Mouse (Mus musculus): ENCODE data around the gene Fam90a1a. TPM values are rescaled to one million over a fixed set of nuclear protein-coding genes. Genes with fewer than 3 reads are reported as not detected.

Fam90a1a gene
- polyA plus RNA-seq, 1 experiment from 2014 or later = not detected

- no peaks in the 10 kb centered on the region for H3K36me3 ChIP-seq (ENCODE audit: control insufficient read depth, insufficient read depth)
- WGBS = 6% methylated on average over 9 of the region's 9 CpGs
- H3K27ac ChIP-seq (ENCODE audit: low read length) = no peak overlapping the region
- H3K9me3 ChIP-seq (replicated peaks; ENCODE audit: control insufficient read depth, low read length) = no peaks in the 10 kb centered on the region
- H3K27me3 ChIP-seq (ENCODE audit: control insufficient read depth, insufficient read depth, low read length) = no peaks in the 10 kb centered on the region
- H3K4me3 ChIP-seq (ENCODE audit: low read length) = no peak overlapping the region
- H3K9ac ChIP-seq (ENCODE audit: low read length) = no peak overlapping the region
- H3K4me2 ChIP-seq (ENCODE audit: low read depth, low read length) = no peak overlapping the region
- no peak for ATAC-seq (replicated peaks; ENCODE audit: extremely low read depth, insufficient read depth, low FRiP score)
- no peaks in the 10 kb centered on the region for H3K4me1 ChIP-seq (ENCODE audit: control insufficient read depth, insufficient read depth, low read length)
Observed at GRCm38 (mm10) chr8:21955321-21955720, 3.2 kb upstream of the Fam90a1a start.

GRCm38 (mm10) chr8:21956336-21956735 is 2.2 kb upstream of the Fam90a1a start:
- Histone ChIP-seq H3K36me3 (ENCODE audit: control insufficient read depth, insufficient read depth) (no peaks in the 10 kb centered on the region), H3K27me3 (ENCODE audit: control insufficient read depth, insufficient read depth, low read length) (no peaks in the 10 kb centered on the region), H3K4me1 (ENCODE audit: control insufficient read depth, insufficient read depth, low read length) (no peaks in the 10 kb centered on the region), H3K9me3 (replicated peaks; ENCODE audit: control insufficient read depth, low read length) (no peaks in the 10 kb centered on the region), H3K9ac (ENCODE audit: low read length) (no peak overlapping the region), H3K4me2 (ENCODE audit: low read depth, low read length) (no peak overlapping the region), H3K4me3 (ENCODE audit: low read length) (no peak overlapping the region), H3K27ac (ENCODE audit: low read length) (no peak overlapping the region)
- no peak for ATAC-seq (replicated peaks; ENCODE audit: extremely low read depth, insufficient read depth, low FRiP score)
- 75% methylated on average over 3 of the region's 3 CpGs for WGBS

- ATAC-seq (replicated peaks; ENCODE audit: extremely low read depth, insufficient read depth, low FRiP score) = no peak
- H3K36me3 ChIP-seq (ENCODE audit: control insufficient read depth, insufficient read depth) = no peaks in the 10 kb centered on the region
Observed at GRCm38 (mm10) chr8:21966646-21967045, 8.1 kb downstream of the Fam90a1a start.

GRCm38 (mm10) chr8:21969475-21969874 is 11.0 kb downstream of the Fam90a1a start, which contains the start of gene Ccdc70:
Gene Ccdc70 (plus strand): TSS chr8:21969775.
- no peaks in the 10 kb centered on the region for H3K27me3 ChIP-seq (ENCODE audit: control insufficient read depth, insufficient read depth, low read length)
- no peaks in the 10 kb centered on the region for H3K9me3 ChIP-seq (replicated peaks; ENCODE audit: control insufficient read depth, low read length)
- no peak within 1 kb of the TSS for H3K9ac ChIP-seq (ENCODE audit: low read length)
- no peak for ATAC-seq (replicated peaks; ENCODE audit: extremely low read depth, insufficient read depth, low FRiP score)
- no peak within 1 kb of the TSS for H3K4me3 ChIP-seq (ENCODE audit: low read length)
- H3K4me1 ChIP-seq (ENCODE audit: control insufficient read depth, insufficient read depth, low read length) = no peaks in the 10 kb centered on the region
- H3K4me2 ChIP-seq (ENCODE audit: low read depth, low read length) = no peak within 1 kb of the TSS
- no peaks in the 10 kb centered on the region for H3K36me3 ChIP-seq (ENCODE audit: control insufficient read depth, insufficient read depth)
- WGBS = 70% methylated on average over 3 of the region's 3 CpGs
- H3K27ac ChIP-seq (ENCODE audit: low read length) = no peak within 1 kb of the TSS

More at GRCm38 (mm10) chr8:21966646-21967045, 8.1 kb downstream of the Fam90a1a start:
- Histone ChIP-seq H3K27ac (ENCODE audit: low read length) (no peak overlapping the region), H3K9me3 (replicated peaks; ENCODE audit: control insufficient read depth, low read length) (no peaks in the 10 kb centered on the region), H3K9ac (ENCODE audit: low read length) (no peak overlapping the region), H3K4me3 (ENCODE audit: low read length) (no peak overlapping the region), H3K4me2 (ENCODE audit: low read depth, low read length) (no peak overlapping the region), H3K4me1 (ENCODE audit: control insufficient read depth, insufficient read depth, low read length) (no peaks in the 10 kb centered on the region), H3K27me3 (ENCODE audit: control insufficient read depth, insufficient read depth, low read length) (no peaks in the 10 kb centered on the region)
- 74% methylated on average over 1 of the region's 1 CpGs for WGBS

- no peak for ATAC-seq (replicated peaks; ENCODE audit: extremely low read depth, insufficient read depth, low FRiP score)
- Histone ChIP-seq H3K4me2 (ENCODE audit: low read depth, low read length) (no peak overlapping the region), H3K27me3 (ENCODE audit: control insufficient read depth, insufficient read depth, low read length) (no peaks in the 10 kb centered on the region), H3K36me3 (ENCODE audit: control insufficient read depth, insufficient read depth) (no peaks in the 10 kb centered on the region), H3K4me3 (ENCODE audit: low read length) (no peak overlapping the region), H3K4me1 (ENCODE audit: control insufficient read depth, insufficient read depth, low read length) (no peaks in the 10 kb centered on the region), H3K27ac (ENCODE audit: low read length) (no peak overlapping the region), H3K9ac (ENCODE audit: low read length) (no peak overlapping the region), H3K9me3 (replicated peaks; ENCODE audit: control insufficient read depth, low read length) (no peaks in the 10 kb centered on the region)
- 62% methylated on average over 4 of the region's 4 CpGs for WGBS
Observed at GRCm38 (mm10) chr8:21978193-21978592, 19.7 kb downstream of the Fam90a1a start.

GRCm38 (mm10) chr8:21981664-21982337 is 23.3 kb downstream of the Fam90a1a start:
- H3K36me3 ChIP-seq (ENCODE audit: control insufficient read depth, insufficient read depth) = no peaks in the 10 kb centered on the region
- H3K27me3 ChIP-seq (ENCODE audit: control insufficient read depth, insufficient read depth, low read length) = no peaks in the 10 kb centered on the region
- no peak overlapping the region for H3K4me2 ChIP-seq (ENCODE audit: low read depth, low read length)
- no peak overlapping the region for H3K27ac ChIP-seq (ENCODE audit: low read length)
- no peak for ATAC-seq (replicated peaks; ENCODE audit: extremely low read depth, insufficient read depth, low FRiP score)
- H3K4me1 ChIP-seq (ENCODE audit: control insufficient read depth, insufficient read depth, low read length) = no peaks in the 10 kb centered on the region
- no peaks in the 10 kb centered on the region for H3K9me3 ChIP-seq (replicated peaks; ENCODE audit: control insufficient read depth, low read length)
- 58% methylated on average over 8 of the region's 8 CpGs for WGBS
- H3K4me3 ChIP-seq (ENCODE audit: low read length) = no peak overlapping the region
- H3K9ac ChIP-seq (ENCODE audit: low read length) = no peak overlapping the region

- no peak overlapping the region for H3K4me3 ChIP-seq (ENCODE audit: low read length)
- ATAC-seq (replicated peaks; ENCODE audit: extremely low read depth, insufficient read depth, low FRiP score) = no peak
- 19% methylated on average over 6 of the region's 6 CpGs for WGBS
- no peaks in the 10 kb centered on the region for H3K4me1 ChIP-seq (ENCODE audit: control insufficient read depth, insufficient read depth, low read length)
- no peaks in the 10 kb centered on the region for H3K9me3 ChIP-seq (replicated peaks; ENCODE audit: control insufficient read depth, low read length)
- H3K36me3 ChIP-seq (ENCODE audit: control insufficient read depth, insufficient read depth) = no peaks in the 10 kb centered on the region
- H3K27me3 ChIP-seq (ENCODE audit: control insufficient read depth, insufficient read depth, low read length) = no peaks in the 10 kb centered on the region
- no peak overlapping the region for H3K27ac ChIP-seq (ENCODE audit: low read length)
- H3K4me2 ChIP-seq (ENCODE audit: low read depth, low read length) = no peak overlapping the region
- H3K9ac ChIP-seq (ENCODE audit: low read length) = no peak overlapping the region
Observed at GRCm38 (mm10) chr8:21992184-21992583, 33.7 kb downstream of the Fam90a1a start.

GRCm38 (mm10) chr8:21995181-21995580 is 36.7 kb downstream of the Fam90a1a start:
- ATAC-seq (replicated peaks; ENCODE audit: extremely low read depth, insufficient read depth, low FRiP score) = no peak
- Histone ChIP-seq H3K27me3 (ENCODE audit: control insufficient read depth, insufficient read depth, low read length) (no peaks in the 10 kb centered on the region), H3K9me3 (replicated peaks; ENCODE audit: control insufficient read depth, low read length) (no peaks in the 10 kb centered on the region), H3K36me3 (ENCODE audit: control insufficient read depth, insufficient read depth) (no peaks in the 10 kb centered on the region), H3K9ac (ENCODE audit: low read length) (no peak overlapping the region), H3K4me2 (ENCODE audit: low read depth, low read length) (no peak overlapping the region), H3K27ac (ENCODE audit: low read length) (no peak overlapping the region), H3K4me3 (ENCODE audit: low read length) (no peak overlapping the region), H3K4me1 (ENCODE audit: control insufficient read depth, insufficient read depth, low read length) (no peaks in the 10 kb centered on the region)
- WGBS = 44% methylated on average over 3 of the region's 3 CpGs

- Histone ChIP-seq H3K9me3 (replicated peaks; ENCODE audit: control insufficient read depth, low read length) (no peaks in the 10 kb centered on the region), H3K4me1 (ENCODE audit: control insufficient read depth, insufficient read depth, low read length) (no peaks in the 10 kb centered on the region), H3K27ac (ENCODE audit: low read length) (no peak overlapping the region), H3K27me3 (ENCODE audit: control insufficient read depth, insufficient read depth, low read length) (no peaks in the 10 kb centered on the region), H3K36me3 (ENCODE audit: control insufficient read depth, insufficient read depth) (no peaks in the 10 kb centered on the region), H3K4me2 (ENCODE audit: low read depth, low read length) (no peak overlapping the region), H3K9ac (ENCODE audit: low read length) (no peak overlapping the region), H3K4me3 (ENCODE audit: low read length) (no peak overlapping the region)
- 69% methylated on average over 14 of the region's 14 CpGs for WGBS
- no peak for ATAC-seq (replicated peaks; ENCODE audit: extremely low read depth, insufficient read depth, low FRiP score)
Observed at GRCm38 (mm10) chr8:22004750-22005522, 46.4 kb downstream of the Fam90a1a start.

Measured in heart, embryonic 16.5 days (tissue).